Mouse (Mus musculus) neural tube, embryonic 14.5 days (tissue): ENCODE measurements around the gene Sgcd. TPM values are rescaled to one million over a fixed set of nuclear protein-coding genes. Genes with fewer than 3 reads are reported as not detected.
A peak's percentile ranks its signal among the peaks of the same experiment; 100 is the strongest.

Experiments used
- ATAC-seq: fragments of 200-750 bp; cut with Nextera tagmentation; 2 replicates; pipeline ENCODE4 v1.8.0; 2017; ENCODE audit warnings: low read depth, mild to moderate bottlenecking, moderate TSS enrichment, moderate library complexity
- H3K27ac ChIP-seq: fragments of 300-500 bp; sonication (generic); 2 replicates; pipeline ENCODE4 v1.5.1; 2014; ENCODE audit warnings: low read depth, mild to moderate bottlenecking, control low read depth, low read length, moderate library complexity, mixed read lengths
- H3K27me3 ChIP-seq: fragments of 300-500 bp; sonication (generic); 2 replicates; pipeline ENCODE4 v1.6.1; 2014; ENCODE audit warnings: low read length; ENCODE audit not compliant: control insufficient read depth, insufficient read depth
- H3K36me3 ChIP-seq: fragments of 300-500 bp; sonication (generic); 2 replicates; pipeline ENCODE4 v1.6.1; 2014; ENCODE audit warnings: low read length, mixed read lengths; ENCODE audit not compliant: control insufficient read depth, insufficient read depth
- H3K4me1 ChIP-seq: fragments of 300-500 bp; sonication (generic); 2 replicates; pipeline ENCODE4 v1.6.1; 2014; ENCODE audit warnings: low read length; ENCODE audit not compliant: control insufficient read depth, insufficient read depth
- H3K4me2 ChIP-seq: fragments of 300-500 bp; sonication (generic); 2 replicates; pipeline ENCODE4 v1.6.1; 2014; ENCODE audit warnings: mild to moderate bottlenecking, low read depth, low read length, control low read depth
- H3K4me3 ChIP-seq: fragments of 300-500 bp; sonication (generic); 2 replicates; pipeline ENCODE4 v1.5.1; 2014; ENCODE audit warnings: low read depth, low read length, control low read depth, mixed read lengths
- H3K9ac ChIP-seq: fragments of 300-500 bp; sonication (generic); replicated peaks from 2 replicates; pipeline ENCODE4 v1.6.1; 2014; ENCODE audit warnings: low read depth, mild to moderate bottlenecking, control low read depth, low read length, mixed read lengths
- H3K9me3 ChIP-seq: fragments of 300-500 bp; sonication (generic); 2 replicates; pipeline ENCODE4 v1.6.1; 2016; ENCODE audit warnings: low read length; ENCODE audit not compliant: control insufficient read depth
- WGBS: fragments of 180-500 bp; shearing (Covaris S2); extraction: QIAGEN DNeasy Blood & Tissue Kit; methylation state at CpG from one replicate; pipeline ENCODE4 v1.1.7; 2014; 5-methylcytosine and 5-hydroxymethylcytosine counted together
- polyA plus RNA-seq: library from polyadenylated mRNA; unstranded; fragments of >200 nt; fragmentation: Nextera tagmentation; extraction: Ambion mirVana; gene quantifications from 2 replicates; pipeline ENCODE4 v1.2.1, GENCODE M21; 2014

Gene Sgcd
- polyA plus RNA-seq, 1 experiment from 2014 or later: 9.0 TPM

DNA sequence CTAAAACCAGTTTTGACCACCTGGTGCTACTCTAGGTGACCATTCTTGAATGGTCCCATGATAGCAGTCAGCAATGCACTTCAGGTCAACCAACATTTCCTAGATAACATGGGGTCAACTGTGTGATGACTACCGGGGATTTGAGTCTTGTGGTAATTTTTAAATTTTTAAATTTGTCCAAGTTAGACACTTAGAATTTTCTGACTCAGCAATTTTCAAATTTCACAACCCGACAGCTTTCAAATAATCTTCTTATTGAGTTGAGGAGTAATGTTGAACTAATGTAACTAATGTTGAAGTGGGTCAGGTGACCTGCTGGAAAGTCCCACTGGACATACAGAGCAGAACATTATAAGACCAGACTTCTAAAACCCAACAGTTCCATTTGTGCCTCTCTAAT is 813.8 kb downstream of the Sgcd start:
- Histone ChIP-seq H3K4me2 (no peak overlapping the region), H3K9ac (no peak overlapping the region), H3K4me1 (no peaks in the 10 kb centered on the region), H3K27ac (no peak overlapping the region), H3K9me3 (no peaks in the 10 kb centered on the region), H3K36me3 (no peaks in the 10 kb centered on the region), H3K4me3 (no peak overlapping the region), H3K27me3 (no peaks in the 10 kb centered on the region)
- 94% methylated on average over 2 of the region's 2 CpGs for WGBS
- no peak for ATAC-seq

DNA sequence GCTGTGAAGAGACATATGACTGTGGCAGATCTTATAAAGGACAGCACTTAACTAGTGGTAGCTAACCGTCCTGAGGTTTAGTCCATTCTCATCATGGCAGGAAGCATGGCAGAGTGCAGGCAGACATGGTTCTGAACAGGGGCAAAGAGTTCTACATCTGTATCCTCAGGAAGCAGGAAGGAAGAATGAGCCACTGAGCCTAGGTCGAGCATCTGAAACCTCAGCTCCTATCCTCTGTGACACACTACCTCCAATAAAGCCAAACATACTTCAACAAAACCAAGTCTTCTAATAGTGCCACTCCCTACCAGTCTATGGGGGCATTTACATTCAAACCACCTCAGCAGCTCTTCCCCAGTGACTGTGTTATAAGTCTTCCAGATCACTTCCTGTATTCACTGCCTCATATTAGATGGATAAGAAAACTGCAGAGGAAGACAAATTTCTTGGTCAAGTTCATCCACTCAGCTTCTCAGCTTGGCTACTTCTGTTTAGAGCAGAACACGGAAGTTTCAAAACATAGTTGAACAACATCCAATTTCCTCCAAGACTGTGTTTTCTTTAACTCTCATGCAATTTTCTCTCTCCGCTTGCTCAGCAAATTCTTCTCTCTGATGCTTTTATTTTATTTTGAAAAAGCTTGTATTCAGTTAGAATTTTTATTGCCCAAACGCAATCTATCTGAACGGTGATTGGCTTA is 817.7 kb downstream of the Sgcd start:
- H3K4me1 ChIP-seq: no peaks in the 10 kb centered on the region
- ATAC-seq: no peak
- H3K27me3 ChIP-seq: no peaks in the 10 kb centered on the region
- no peak overlapping the region for H3K9ac ChIP-seq
- no peak overlapping the region for H3K4me3 ChIP-seq
- 85% methylated on average over 6 of the region's 6 CpGs for WGBS
- H3K36me3 ChIP-seq: no peaks in the 10 kb centered on the region
- no peak overlapping the region for H3K27ac ChIP-seq
- no peak overlapping the region for H3K4me2 ChIP-seq
- H3K9me3 ChIP-seq: no peaks in the 10 kb centered on the region

DNA sequence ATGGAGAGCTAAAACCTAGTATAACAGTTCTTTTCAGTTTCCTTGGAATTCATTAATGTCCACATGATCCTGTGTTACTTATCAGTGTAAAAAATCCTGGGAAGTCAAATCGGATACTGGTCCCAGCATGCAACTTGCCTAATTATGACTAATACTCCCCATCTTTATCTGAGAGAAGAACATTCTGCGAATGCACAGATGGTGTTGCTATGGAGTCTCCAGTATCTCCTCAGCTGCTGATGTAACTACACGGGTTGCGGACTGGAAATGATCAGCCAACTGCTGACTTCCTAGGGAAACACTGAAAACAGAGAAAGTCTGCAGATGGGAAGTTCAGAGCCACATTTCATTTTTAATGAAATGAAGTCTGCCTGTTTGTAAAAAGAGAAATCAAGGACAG is 821.4 kb downstream of the Sgcd start:
- 82% methylated on average over 4 of the region's 4 CpGs for WGBS
- Histone ChIP-seq H3K9ac (no peak overlapping the region), H3K4me1 (no peaks in the 10 kb centered on the region), H3K27me3 (no peaks in the 10 kb centered on the region), H3K27ac (no peak overlapping the region), H3K4me2 (no peak overlapping the region), H3K4me3 (no peak overlapping the region), H3K9me3 (no peaks in the 10 kb centered on the region), H3K36me3 (no peaks in the 10 kb centered on the region)
- no peak for ATAC-seq

DNA sequence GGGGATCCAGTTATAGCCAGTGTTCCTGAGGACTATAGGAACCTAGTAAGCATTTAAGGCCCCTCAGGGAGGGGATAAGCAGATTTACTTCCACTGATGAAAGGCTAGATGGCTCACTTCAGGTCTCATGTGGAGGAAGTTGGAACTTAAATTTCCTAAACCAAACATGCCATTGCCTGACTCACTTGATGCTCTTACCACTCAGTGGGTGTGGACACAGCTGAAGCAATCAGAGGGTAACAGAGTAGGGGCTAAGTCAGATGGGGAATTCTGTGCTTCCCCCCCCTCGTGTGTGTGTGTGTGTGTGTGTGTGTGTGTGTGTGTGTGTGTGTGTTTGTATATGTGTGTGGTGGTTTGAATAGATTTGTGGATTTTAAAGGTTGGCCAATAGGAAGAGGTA is 830.7 kb downstream of the Sgcd start:
- 58% methylated on average over 1 of the region's 1 CpGs for WGBS

DNA sequence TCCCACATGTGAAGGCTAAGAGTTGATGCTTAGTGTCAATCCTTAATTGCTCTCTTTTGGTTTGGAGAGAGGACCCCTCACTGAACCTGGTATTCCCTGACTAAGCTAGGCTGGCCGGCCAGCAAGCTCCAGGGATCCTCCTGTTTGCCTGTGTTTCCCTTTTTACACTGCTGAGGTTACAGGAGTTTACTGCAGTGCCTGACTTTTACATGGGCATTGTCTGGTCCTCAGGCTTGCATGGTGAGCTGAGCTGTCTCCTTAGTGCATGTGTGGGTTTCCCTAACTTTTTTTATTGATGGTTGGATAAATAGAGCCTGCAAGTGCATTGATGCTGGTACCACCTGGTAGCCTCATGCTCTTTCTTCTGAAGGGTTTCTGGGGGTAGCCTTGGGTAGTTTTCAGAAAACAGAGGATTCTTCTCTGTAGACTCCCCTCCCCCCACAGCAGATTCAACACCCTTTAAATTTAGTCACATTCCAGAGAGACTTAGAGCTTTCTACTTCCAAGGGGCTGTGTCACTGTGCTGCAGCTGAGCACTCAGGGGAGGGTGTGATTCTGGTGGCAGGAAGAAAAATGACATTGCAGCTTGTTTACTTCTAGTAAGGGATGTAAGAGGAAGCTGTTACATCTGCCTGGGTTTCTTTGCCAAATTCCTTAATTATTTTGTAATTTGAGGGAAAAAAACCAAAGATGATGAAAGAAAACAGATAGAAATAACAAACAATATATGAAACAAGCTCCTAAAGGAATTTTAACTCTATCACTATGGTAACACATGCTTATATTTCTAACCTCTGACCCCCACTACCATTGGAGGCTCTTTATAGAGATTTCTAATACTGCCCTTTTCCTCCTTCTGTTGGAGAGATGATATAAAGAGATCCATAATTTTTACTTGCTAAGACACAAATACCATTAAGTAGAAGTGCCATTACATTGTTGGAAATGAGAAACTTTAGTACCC is 831.8 kb downstream of the Sgcd start:
- Histone ChIP-seq H3K36me3 (no peaks in the 10 kb centered on the region), H3K4me3 (no peak overlapping the region), H3K4me2 (no peak overlapping the region), H3K9ac (no peak overlapping the region), H3K27me3 (no peaks in the 10 kb centered on the region), H3K27ac (no peak overlapping the region), H3K4me1 (no peaks in the 10 kb centered on the region), H3K9me3 (no peaks in the 10 kb centered on the region)
- ATAC-seq: no peak
- WGBS: 38% methylated on average over 1 of the region's 1 CpGs

More for the DNA sequence above, 830.7 kb downstream of the Sgcd start:
- no peaks in the 10 kb centered on the region for H3K9me3 ChIP-seq
- no peak overlapping the region for H3K4me2 ChIP-seq
- no peak overlapping the region for H3K4me3 ChIP-seq
- no peak overlapping the region for H3K9ac ChIP-seq
- no peak overlapping the region for H3K27ac ChIP-seq
- no peaks in the 10 kb centered on the region for H3K4me1 ChIP-seq
- H3K36me3 ChIP-seq: no peaks in the 10 kb centered on the region
- no peaks in the 10 kb centered on the region for H3K27me3 ChIP-seq
- ATAC-seq: no peak

DNA sequence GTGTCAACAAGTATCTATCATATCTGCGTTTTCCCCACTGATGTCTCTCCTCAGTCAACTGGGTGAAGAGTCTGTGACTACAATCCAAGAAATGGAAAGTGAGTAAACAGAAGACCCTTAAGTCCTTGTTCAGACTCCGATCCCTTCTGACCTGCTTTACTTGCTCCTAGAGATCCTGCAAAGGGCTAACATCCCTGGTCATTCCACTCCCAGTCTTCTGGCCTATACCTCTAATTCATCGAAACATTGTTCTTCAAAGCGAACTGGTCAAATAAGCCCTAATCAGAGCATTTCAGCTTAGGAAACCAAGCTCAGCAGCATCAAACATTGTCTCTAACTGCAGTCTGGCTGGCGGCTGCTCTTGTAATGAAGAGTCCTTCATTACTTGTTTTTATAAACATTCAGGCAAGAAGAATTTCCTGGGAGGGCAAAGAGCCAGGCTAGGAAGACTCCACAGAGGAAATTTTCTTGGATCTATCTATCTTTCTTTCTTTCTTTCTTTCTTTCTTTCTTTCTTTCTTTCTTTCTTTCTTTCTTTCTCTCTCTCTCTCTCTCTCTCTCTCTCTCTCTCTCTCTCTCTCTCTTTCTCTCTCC is 833.8 kb downstream of the Sgcd start:
- no peak overlapping the region for H3K9ac ChIP-seq
- H3K4me1 ChIP-seq: no peaks in the 10 kb centered on the region
- no peak overlapping the region for H3K27ac ChIP-seq
- ATAC-seq: no peak
- H3K4me2 ChIP-seq: no peak overlapping the region
- H3K27me3 ChIP-seq: no peaks in the 10 kb centered on the region
- WGBS: 88% methylated on average over 5 of the region's 5 CpGs
- no peaks in the 10 kb centered on the region for H3K9me3 ChIP-seq
- no peak overlapping the region for H3K4me3 ChIP-seq
- no peaks in the 10 kb centered on the region for H3K36me3 ChIP-seq

DNA sequence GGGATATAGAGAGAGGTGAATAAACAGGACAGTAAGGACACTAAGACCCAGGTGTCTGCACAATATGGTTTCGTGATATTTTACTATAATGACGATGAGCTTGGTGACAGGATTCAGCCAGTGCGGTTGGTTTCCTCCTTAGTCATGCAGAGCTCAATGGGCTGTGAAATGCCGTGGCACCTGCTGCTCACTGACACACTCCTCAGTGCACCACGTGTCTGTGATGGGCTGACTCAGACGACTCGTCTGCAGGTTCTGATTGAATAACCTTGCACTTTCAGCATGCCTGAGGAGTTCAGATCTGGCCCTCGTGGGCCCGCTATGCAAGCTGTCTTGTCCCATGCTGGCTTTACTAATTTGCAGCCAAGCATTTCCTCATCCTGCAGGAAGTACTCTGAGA is 839.2 kb downstream of the Sgcd start:
- Histone ChIP-seq H3K4me3 (no peak overlapping the region), H3K9me3 (no peaks in the 10 kb centered on the region), H3K4me1 (no peaks in the 10 kb centered on the region), H3K9ac (no peak overlapping the region), H3K4me2 (no peak overlapping the region), H3K27ac (no peak overlapping the region), H3K36me3 (no peaks in the 10 kb centered on the region), H3K27me3 (no peaks in the 10 kb centered on the region)
- 61% methylated on average over 9 of the region's 9 CpGs for WGBS
- ATAC-seq: peak; percentile 66; the same call in 1 of the 2 replicates

DNA sequence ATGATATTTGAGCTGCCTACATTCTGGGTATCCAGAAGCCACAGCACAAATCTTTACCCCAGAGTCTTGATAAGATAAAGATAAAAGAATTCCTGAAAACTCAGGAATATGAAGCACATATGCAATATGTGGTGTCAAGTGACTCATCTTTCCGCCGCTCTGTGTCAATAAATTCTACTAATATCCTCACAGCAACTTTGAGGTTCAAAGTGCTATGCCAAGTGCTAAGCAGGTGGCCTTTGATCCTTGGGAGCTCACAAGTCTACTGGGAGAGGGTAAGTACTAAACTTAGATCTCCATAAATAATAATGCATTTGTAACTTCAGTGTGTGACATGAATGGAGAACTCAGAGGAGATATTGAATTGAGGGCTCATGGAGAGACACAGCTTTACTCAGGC is 848.9 kb downstream of the Sgcd start:
- no peak for ATAC-seq
- H3K36me3 ChIP-seq: no peaks in the 10 kb centered on the region
- WGBS: 87% methylated on average over 2 of the region's 2 CpGs

DNA sequence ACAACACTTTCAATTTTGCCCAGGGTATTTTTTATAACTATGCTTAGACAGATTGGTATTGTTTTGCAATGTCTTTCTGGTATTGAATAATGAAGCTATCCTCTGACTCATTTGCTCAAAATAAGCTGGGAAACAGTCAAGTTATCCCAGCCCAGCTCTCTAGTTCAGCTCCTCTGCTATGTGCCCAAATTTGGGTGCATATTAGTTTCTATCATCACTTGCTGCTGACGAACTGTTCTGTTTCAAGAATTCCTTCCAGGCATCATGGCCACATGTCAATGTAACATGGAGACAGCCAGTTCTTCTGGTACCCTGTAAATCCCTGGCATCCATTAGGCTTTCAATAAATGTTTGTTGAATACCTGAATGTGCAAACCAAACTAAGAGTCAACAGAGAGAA is 849.5 kb downstream of the Sgcd start:
- no peak for ATAC-seq
- WGBS: 86% methylated on average over 1 of the region's 1 CpGs
- Histone ChIP-seq H3K36me3 (no peaks in the 10 kb centered on the region), H3K27me3 (no peaks in the 10 kb centered on the region), H3K4me3 (no peak overlapping the region), H3K9ac (no peak overlapping the region), H3K4me2 (no peak overlapping the region), H3K27ac (no peak overlapping the region), H3K9me3 (no peaks in the 10 kb centered on the region), H3K4me1 (no peaks in the 10 kb centered on the region)

More for the DNA sequence above, 848.9 kb downstream of the Sgcd start:
- no peak overlapping the region for H3K4me2 ChIP-seq
- H3K4me1 ChIP-seq: no peaks in the 10 kb centered on the region
- no peak overlapping the region for H3K4me3 ChIP-seq
- no peaks in the 10 kb centered on the region for H3K27me3 ChIP-seq
- H3K9ac ChIP-seq: no peak overlapping the region
- no peaks in the 10 kb centered on the region for H3K9me3 ChIP-seq
- H3K27ac ChIP-seq: no peak overlapping the region
